Mouse (Mus musculus): ENCODE data around the gene Olfr155.

GRCm38 (mm10) chr4:43875919-43876411, 24.6 kb downstream of the Olfr155 start:
- no peak for TF ChIP-seq CTCF (IDR thresholded peaks at IDR 0.05; ENCODE audit: borderline replicate concordance, insufficient read depth, low read length)
- TF ChIP-seq POLR2A (IDR thresholded peaks at IDR 0.05; ENCODE audit: low read depth, low read length), result no peak

All from embryonic fibroblast, embryonic 13.5 days (primary cell).